Mouse (Mus musculus): ENCODE results near the gene Cacul1. TPM values are rescaled to one million over a fixed set of nuclear protein-coding genes. Genes with fewer than 3 reads are reported as not detected.

The Cacul1 gene
- polyA plus RNA-seq, 1 experiment from 2014 or later: 32.7 TPM

DNA sequence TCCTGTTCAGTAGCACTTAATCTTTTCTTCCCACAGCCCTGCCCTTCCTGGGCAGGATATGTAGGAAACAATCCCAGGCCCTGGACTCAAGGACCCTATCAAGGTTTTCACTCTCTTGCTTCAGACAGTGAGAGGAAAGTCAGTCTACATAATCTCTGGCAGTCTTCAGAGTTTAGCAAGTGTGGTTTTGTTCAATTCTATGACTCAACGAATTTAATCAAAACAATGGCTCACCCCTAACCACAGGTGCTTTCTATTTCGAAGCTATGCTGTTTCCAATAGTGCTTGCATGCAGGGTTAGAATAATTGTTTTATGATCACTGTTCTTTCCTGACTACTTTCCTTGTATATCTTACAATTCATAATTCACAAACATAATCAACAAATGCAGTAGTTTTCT, 103.0 kb downstream of the Cacul1 start:
- no peaks in the 10 kb centered on the region for H3K4me1 ChIP-seq (ENCODE audit: control insufficient read depth, insufficient read depth, low read length)
- no peaks in the 10 kb centered on the region for H3K27me3 ChIP-seq (ENCODE audit: control insufficient read depth, insufficient read depth, low read length)
- H3K9ac ChIP-seq (ENCODE audit: low read depth, low read length): no peak overlapping the region
- H3K9me3 ChIP-seq (ENCODE audit: control insufficient read depth, low read length): no peaks in the 10 kb centered on the region
- WGBS: 64% methylated on average over 2 of the region's 2 CpGs
- no peak overlapping the region for H3K27ac ChIP-seq (ENCODE audit: low read depth, low read length)
- H3K36me3 ChIP-seq (ENCODE audit: control insufficient read depth, insufficient read depth, low read length): no peaks in the 10 kb centered on the region
- H3K4me2 ChIP-seq (replicated peaks; ENCODE audit: low read depth, low read length): no peak overlapping the region
- ATAC-seq (ENCODE audit: low FRiP score, low TSS enrichment): no peak
- no peak overlapping the region for H3K4me3 ChIP-seq (ENCODE audit: low read length)

Small RNA genes within 50 kb of the gene (microRNA-seq; reads per million reads assigned to microRNA genes)
- not detected for gene Gm25238

Other genes starting within 250 kb of the Cacul1 start
- not detected in 2 replicates for gene Prlhr, start 112.7 kb downstream of the Cacul1 start, polyA plus RNA-seq (2014; fragmentation: Nextera tagmentation; extraction: Ambion mirVana)
- gene Nanos1, start 175.0 kb upstream of the Cacul1 start, polyA plus RNA-seq (2014; fragmentation: Nextera tagmentation; extraction: Ambion mirVana): 1.0 and 1.4 TPM in 2 replicates
- gene Eif3a, start 209.6 kb upstream of the Cacul1 start, polyA plus RNA-seq (2014; fragmentation: Nextera tagmentation; extraction: Ambion mirVana): 191 and 209 TPM in 2 replicates
- 31.0 and 32.4 TPM in 2 replicates for gene Fam45a, start 230.6 kb upstream of the Cacul1 start, polyA plus RNA-seq (2014; fragmentation: Nextera tagmentation; extraction: Ambion mirVana)

All from kidney, embryonic 14.5 days (tissue).